24 mouse cellular contexts compared by ENCODE assay signal in genomic region chr3:52837527-52837926, GRCm38 (mm10).
DNase-seq lines count a peak whose midpoint lies in the region; ATAC-seq and TF ChIP-seq lines count a peak whose summit lies in the region.
"Had no signal": no experiment of that assay in that cellular context is flagged by ENCODE, and none has a peak within 500 bp of the region (broad histone marks: within the 10 kb centered on the region; RNA-seq: fewer than 3 reads in every experiment).

No protein-coding gene starts in this region.

- no peaks in the 10 kb centered on the region for H3K27me3 ChIP-seq in midbrain, embryonic 11.5 days (ENCODE audit: control insufficient read depth, insufficient read depth, low read length)
- peaks cover 22% of the 10 kb centered on the region for H3K27me3 ChIP-seq in midbrain, embryonic 10.5 days (ENCODE audit: low read depth, poor library complexity, severe bottlenecking)
- no peaks in the 10 kb centered on the region for H3K27me3 ChIP-seq in myocyte (ENCODE audit: control insufficient read depth, insufficient read depth, insufficient read length)
- H3K27me3 ChIP-seq: heart, embryonic 15.5 days; stomach, embryonic 15.5 days had no signal

- H3K9ac ChIP-seq in midbrain, embryonic 11.5 days (ENCODE audit: low read length): no peak overlapping the region
- H3K9ac ChIP-seq: heart, embryonic 15.5 days; stomach, embryonic 15.5 days had no signal

- H3K4me2 ChIP-seq in midbrain, embryonic 11.5 days: no peak overlapping the region
- no peak overlapping the region for H3K4me2 ChIP-seq in myocyte (ENCODE audit: low read depth)
- H3K4me2 ChIP-seq: heart, embryonic 15.5 days; liver, embryonic 11.5 days; stomach, embryonic 15.5 days had no signal

- no peak overlapping the region for H3ac ChIP-seq in myocyte (ENCODE audit: control insufficient read depth, insufficient read length)

- H3K27ac ChIP-seq in midbrain, embryonic 11.5 days (ENCODE audit: low read depth, low read length): no peak overlapping the region
- H3K27ac ChIP-seq in midbrain, embryonic 10.5 days (replicated peaks): no peak overlapping the region
- H3K27ac ChIP-seq: heart, embryonic 15.5 days; limb, embryonic 10.5 days; stomach, embryonic 15.5 days had no signal

- TF ChIP-seq POLR2A in myocyte (IDR thresholded peaks at IDR 0.05; ENCODE audit: insufficient read length, low read depth): no peak

- H3K4me1 ChIP-seq in midbrain, embryonic 11.5 days (ENCODE audit: control insufficient read depth, insufficient read depth, low read length): peaks cover 15% of the 10 kb centered on the region
- peaks cover 37% of the 10 kb centered on the region for H3K4me1 ChIP-seq in midbrain, embryonic 10.5 days
- H3K4me1 ChIP-seq: stomach, embryonic 15.5 days had no signal

- H3K79me2 ChIP-seq in myocyte (ENCODE audit: control insufficient read depth, insufficient read depth): no peaks in the 10 kb centered on the region

- DNase-seq in frontal cortex, adult 2 months (ENCODE audit: extremely low spot score in 1 of 2, low spot score in 1 of 2): peak; percentile 4 to 34
- DNase-seq in frontal cortex, postnatal 14 days (ENCODE audit: low spot score in 2 of 2): no peak
- peak; percentile 53 for DNase-seq in midbrain, embryonic 11.5 days (ENCODE audit: low spot score, missing footprints)
- no peak for DNase-seq in midbrain, embryonic 10.5 days (ENCODE audit: low spot score)
- DNase-seq in R1 (ENCODE audit: low read depth, low spot score): peak; percentile 22
- DNase-seq in embryo, embryonic 10 days (ENCODE audit: low spot score): no peak
- no peak for DNase-seq in layer of hippocampus, postnatal 14 days (ENCODE audit: low spot score in 2 of 2)
- DNase-seq: adrenal gland, postnatal 10 days; B cell, adult 2 months; cerebellum, adult 9-10 months; gastrocnemius, postnatal 10 days; heart, adult 18-20 months; kidney, adult 18-20 months; kidney, postnatal 14 days; lung, adult 2 months; lung, postnatal 36 days; spleen, adult 18-20 months; thymus, postnatal 14 days had no signal

- ATAC-seq in midbrain, embryonic 11.5 days (ENCODE audit: low FRiP score): no peak

- 17% methylated on average over 4 of the region's 4 CpGs for WGBS in midbrain, embryonic 11.5 days
- WGBS in midbrain, embryonic 10.5 days: 30% methylated on average over 4 of the region's 4 CpGs

- H3K4me3 ChIP-seq in midbrain, embryonic 11.5 days (ENCODE audit: low read depth, low read length): no peak overlapping the region
- no peak overlapping the region for H3K4me3 ChIP-seq in midbrain, embryonic 10.5 days
- no peak overlapping the region for H3K4me3 ChIP-seq in myocyte
- H3K4me3 ChIP-seq: heart, embryonic 15.5 days; limb, embryonic 10.5 days; stomach, embryonic 15.5 days had no signal

- H3K9me3 ChIP-seq in midbrain, embryonic 11.5 days (ENCODE audit: control insufficient read depth, low read length): no peaks in the 10 kb centered on the region
- H3K9me3 ChIP-seq in midbrain, embryonic 10.5 days (replicated peaks): no peaks in the 10 kb centered on the region
- H3K9me3 ChIP-seq: heart, embryonic 15.5 days; limb, embryonic 10.5 days; stomach, embryonic 15.5 days had no signal

- no peaks in the 10 kb centered on the region for H3K36me3 ChIP-seq in midbrain, embryonic 11.5 days (ENCODE audit: control insufficient read depth, insufficient read depth, low read length)
- H3K36me3 ChIP-seq in midbrain, embryonic 10.5 days: no peaks in the 10 kb centered on the region
- H3K36me3 ChIP-seq in myocyte (ENCODE audit: control insufficient read depth, insufficient read depth): no peaks in the 10 kb centered on the region
- H3K36me3 ChIP-seq: G1E; heart, embryonic 15.5 days; limb, embryonic 10.5 days; stomach, embryonic 15.5 days had no signal

TF ChIP-seq in myocyte, 11 proteins besides CTCF, POLR2A, EP300 and RAD21:
- TF ChIP-seq MYOD1 (IDR thresholded peaks at IDR 0.05; ENCODE audit: control insufficient read depth in 1 of 3, insufficient read length in 2 of 3, low read depth in 2 of 3): peak; percentile 63 to 81 (median 72)
- TF ChIP-seq MAX (IDR thresholded peaks at IDR 0.05; ENCODE audit: low read depth): no peak

Comparison
In these comparisons a context has a peak if more than half of its experiments do, and no peak if none do; other contexts are left out.
1. DNase-seq: peak in frontal cortex, adult 2 months (2 of 2), midbrain, embryonic 11.5 days (single experiment) and R1 (single experiment); none in frontal cortex, postnatal 14 days (0 of 2), midbrain, embryonic 10.5 days (single experiment), embryo, embryonic 10 days (single experiment) and layer of hippocampus, postnatal 14 days (0 of 2).